Mouse (Mus musculus): ENCODE data around the gene Men1. TPM values are rescaled to one million over a fixed set of nuclear protein-coding genes. Genes with fewer than 3 reads are reported as not detected.
A peak's percentile ranks its signal among the peaks of the same experiment; 100 is the strongest.

Gene Men1
- total RNA-seq, 1 experiment from 2014 or later, result 30.8 TPM

- no peak for ATAC-seq (replicated peaks; ENCODE audit: low read depth, poor library complexity, severe bottlenecking)
These were observed 26.5 kb downstream of the Men1 start for GRCm38 (mm10) chr19:6361291-6361690.

GRCm38 (mm10) chr19:6363091-6363410 is 28.3 kb downstream of the Men1 start:
- no peak for ATAC-seq (replicated peaks; ENCODE audit: low read depth, poor library complexity, severe bottlenecking)

- peak; percentile 90 for ATAC-seq (replicated peaks; ENCODE audit: low read depth, poor library complexity, severe bottlenecking)
These were observed 28.8 kb downstream of the Men1 start, which contains the start of gene Sf1 for GRCm38 (mm10) chr19:6363411-6364240. Sf1 (plus strand) TSS chr19:6363690.

GRCm38 (mm10) chr19:6364317-6364725 is 29.5 kb downstream of the Men1 start:
- ATAC-seq (replicated peaks; ENCODE audit: low read depth, poor library complexity, severe bottlenecking), result no peak; the same call in 1 of the 2 replicates

- no peak for ATAC-seq (replicated peaks; ENCODE audit: low read depth, poor library complexity, severe bottlenecking)
These were observed 30.1 kb downstream of the Men1 start for GRCm38 (mm10) chr19:6364842-6365241.

GRCm38 (mm10) chr19:6370175-6370574 is 35.4 kb downstream of the Men1 start:
- peak; percentile 55 for ATAC-seq (replicated peaks; ENCODE audit: low read depth, poor library complexity, severe bottlenecking)

GRCm38 (mm10) chr19:6372433-6372832 is 37.7 kb downstream of the Men1 start:
- no peak for ATAC-seq (replicated peaks; ENCODE audit: low read depth, poor library complexity, severe bottlenecking)

GRCm38 (mm10) chr19:6373539-6374400 is 39.0 kb downstream of the Men1 start:
- peak; percentile 51 for ATAC-seq (replicated peaks; ENCODE audit: low read depth, poor library complexity, severe bottlenecking)

GRCm38 (mm10) chr19:6374571-6374970 is 39.8 kb downstream of the Men1 start:
- ATAC-seq (replicated peaks; ENCODE audit: low read depth, poor library complexity, severe bottlenecking), result no peak

GRCm38 (mm10) chr19:6375423-6376254 is 40.9 kb downstream of the Men1 start:
- ATAC-seq (replicated peaks; ENCODE audit: low read depth, poor library complexity, severe bottlenecking), result no peak

- ATAC-seq (replicated peaks; ENCODE audit: low read depth, poor library complexity, severe bottlenecking), result peak; percentile 31
These were observed 41.4 kb downstream of the Men1 start for GRCm38 (mm10) chr19:6376255-6376564.

GRCm38 (mm10) chr19:6376643-6377042 is 41.9 kb downstream of the Men1 start:
- no peak for ATAC-seq (replicated peaks; ENCODE audit: low read depth, poor library complexity, severe bottlenecking)

GRCm38 (mm10) chr19:6377327-6378040 is 42.7 kb downstream of the Men1 start:
- ATAC-seq (replicated peaks; ENCODE audit: low read depth, poor library complexity, severe bottlenecking), result no peak

- no peak for ATAC-seq (replicated peaks; ENCODE audit: low read depth, poor library complexity, severe bottlenecking)
These were observed 45.8 kb downstream of the Men1 start for GRCm38 (mm10) chr19:6380411-6381166.

- no peak for ATAC-seq (replicated peaks; ENCODE audit: low read depth, poor library complexity, severe bottlenecking)
These were observed 46.5 kb downstream of the Men1 start for GRCm38 (mm10) chr19:6381238-6381637.

GRCm38 (mm10) chr19:6382323-6382924 is 47.6 kb downstream of the Men1 start:
- no peak for ATAC-seq (replicated peaks; ENCODE audit: low read depth, poor library complexity, severe bottlenecking)

- no peak for ATAC-seq (replicated peaks; ENCODE audit: low read depth, poor library complexity, severe bottlenecking)
These were observed 48.7 kb downstream of the Men1 start for GRCm38 (mm10) chr19:6383470-6383869.

GRCm38 (mm10) chr19:6384128-6384527 is 49.3 kb downstream of the Men1 start, which contains the start of gene Pygm:
Pygm (plus strand) TSS chr19:6384399.
- peak; percentile 43 for ATAC-seq (replicated peaks; ENCODE audit: low read depth, poor library complexity, severe bottlenecking)

- ATAC-seq (replicated peaks; ENCODE audit: low read depth, poor library complexity, severe bottlenecking), result no peak
These were observed 50.2 kb downstream of the Men1 start for GRCm38 (mm10) chr19:6384954-6385353.

Measured in common myeloid progenitor, adult 5-6 weeks (primary cell).